Mouse (Mus musculus) lung, postnatal 0 days (tissue): ENCODE data around the gene Flt3. TPM values are rescaled to one million over a fixed set of nuclear protein-coding genes. Genes with fewer than 3 reads are reported as not detected.
A peak's percentile ranks its signal among the peaks of the same experiment; 100 is the strongest.

Experiments used
- ATAC-seq: fragments of 200-750 bp; cut with Nextera tagmentation; 2 replicates; pipeline ENCODE4 v1.8.0; 2017; ENCODE audit warnings: moderate library complexity
- DNase-seq: peaks from one replicate; pipeline ENCODE4 v3.0.0-alpha.2; 2016; ENCODE audit warnings: low spot score
- H3K27ac ChIP-seq: fragments of 300-500 bp; sonication (generic); 2 replicates; pipeline ENCODE4 v1.5.1; 2014; ENCODE audit warnings: antibody characterized with exemption, mild to moderate bottlenecking, low read length, mixed read lengths
- H3K27me3 ChIP-seq: fragments of 300-500 bp; sonication (generic); replicated peaks from 2 replicates; pipeline ENCODE4 v1.6.1; 2014; ENCODE audit warnings: low read length, mixed read lengths; ENCODE audit not compliant: insufficient read depth
- H3K36me3 ChIP-seq: fragments of 300-500 bp; sonication (generic); 2 replicates; pipeline ENCODE4 v1.6.1; 2014; ENCODE audit warnings: low read length, mixed read lengths; ENCODE audit not compliant: insufficient read depth
- H3K4me1 ChIP-seq: fragments of 300-500 bp; sonication (generic); 2 replicates; pipeline ENCODE4 v1.6.1; 2014; ENCODE audit warnings: antibody characterized with exemption, low read depth, low read length, mixed read lengths; ENCODE audit not compliant: insufficient read depth
- H3K4me2 ChIP-seq: fragments of 300-500 bp; sonication (generic); replicated peaks from 2 replicates; pipeline ENCODE4 v1.6.1; 2014; ENCODE audit warnings: low read depth, mild to moderate bottlenecking, low read length, moderate library complexity, mixed read lengths
- H3K4me3 ChIP-seq: fragments of 300-500 bp; sonication (generic); 2 replicates; pipeline ENCODE4 v1.5.1; 2014; ENCODE audit warnings: low read depth, low read length
- H3K9ac ChIP-seq: fragments of 300-500 bp; sonication (generic); replicated peaks from 2 replicates; pipeline ENCODE4 v1.6.1; 2014; ENCODE audit warnings: low read depth, mild to moderate bottlenecking
- H3K9me3 ChIP-seq: fragments of 300-500 bp; sonication (generic); 2 replicates; pipeline ENCODE4 v1.6.1; 2016; ENCODE audit warnings: low read length, mixed read lengths
- CTCF ChIP-seq: IDR thresholded peaks from 2 replicates; pipeline ENCODE4 v1.5.1; 2016; ENCODE audit warnings: antibody characterized with exemption, mild to moderate bottlenecking
- EP300 ChIP-seq: IDR thresholded peaks from 2 replicates; pipeline ENCODE4 v1.6.1; 2016; ENCODE audit warnings: antibody characterized with exemption, mild to moderate bottlenecking, control low read depth
- WGBS: fragments of 180-500 bp; shearing (Covaris S2); extraction: QIAGEN DNeasy Blood & Tissue Kit; methylation state at CpG from one replicate; pipeline ENCODE4 v1.1.7; 2014; 5-methylcytosine and 5-hydroxymethylcytosine counted together
- polyA plus RNA-seq: library from polyadenylated mRNA; unstranded; fragments of >200 nt; fragmentation: Nextera tagmentation; extraction: Ambion mirVana; gene quantifications from 2 replicates; pipeline ENCODE4 v1.2.1, GENCODE M21; 2015

The Flt3 gene
- polyA plus RNA-seq, 1 experiment from 2014 or later: 0.31 TPM

- no peaks in the 10 kb centered on the region for H3K27me3 ChIP-seq
- WGBS: 26% methylated on average over 13 of the region's 13 CpGs
Measured at GRCm38 (mm10) chr5:147340741-147341414, 59.4 kb downstream of the Flt3 start.

DNA sequence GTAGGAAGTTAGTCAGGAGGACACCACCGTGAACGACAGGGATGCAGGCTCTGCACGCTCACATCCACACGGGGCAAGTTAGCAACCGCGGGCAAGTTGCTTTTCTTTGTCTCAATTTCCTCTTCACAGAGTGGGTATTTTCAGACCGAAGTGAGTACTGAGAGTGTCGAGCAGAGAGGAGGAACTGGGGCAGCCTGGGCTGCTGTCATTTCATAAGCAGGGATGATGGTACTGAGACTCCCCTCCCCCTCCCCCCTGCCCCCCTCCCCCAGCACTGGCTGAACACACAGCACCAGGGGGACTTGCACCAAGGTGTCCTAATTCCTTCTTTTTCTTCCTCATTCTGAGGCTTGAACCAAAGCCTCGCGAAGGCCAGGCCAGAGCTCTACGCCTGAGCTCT lies 60.7 kb downstream of the Flt3 start:
- 74% methylated on average over 11 of the region's 11 CpGs for WGBS
- Histone ChIP-seq H3K27me3 (no peaks in the 10 kb centered on the region), H3K36me3 (no peaks in the 10 kb centered on the region), H3K27ac (no peak overlapping the region), H3K9ac (no peak overlapping the region), H3K4me2 (no peak overlapping the region), H3K4me3 (no peak overlapping the region), H3K4me1 (no peaks in the 10 kb centered on the region), H3K9me3 (no peaks in the 10 kb centered on the region)
- DNase-seq (no peak), ATAC-seq (no peak)
- TF ChIP-seq EP300 (no peak), CTCF (no peak)

More at GRCm38 (mm10) chr5:147340741-147341414, 59.4 kb downstream of the Flt3 start:
- H3K9ac ChIP-seq: no peak overlapping the region
- no peak overlapping the region for H3K4me2 ChIP-seq
- no peak for ATAC-seq
- no peaks in the 10 kb centered on the region for H3K4me1 ChIP-seq
- no peaks in the 10 kb centered on the region for H3K36me3 ChIP-seq
- DNase-seq: no peak
- no peak overlapping the region for H3K4me3 ChIP-seq
- no peaks in the 10 kb centered on the region for H3K9me3 ChIP-seq
- H3K27ac ChIP-seq: no peak overlapping the region
- TF ChIP-seq EP300: no peak
- no peak for TF ChIP-seq CTCF

- H3K36me3 ChIP-seq: no peaks in the 10 kb centered on the region
- H3K4me3 ChIP-seq: no peak overlapping the region
- WGBS: 50% methylated on average over 9 of the region's 9 CpGs
- DNase-seq (no peak), ATAC-seq (no peak)
- H3K4me2 ChIP-seq: no peak overlapping the region
- H3K9me3 ChIP-seq: no peaks in the 10 kb centered on the region
- no peak overlapping the region for H3K9ac ChIP-seq
- no peaks in the 10 kb centered on the region for H3K4me1 ChIP-seq
- TF ChIP-seq EP300 (no peak), CTCF (no peak)
- no peak overlapping the region for H3K27ac ChIP-seq
- H3K27me3 ChIP-seq: no peaks in the 10 kb centered on the region
Measured at GRCm38 (mm10) chr5:147338967-147339366, 61.3 kb downstream of the Flt3 start.

DNA sequence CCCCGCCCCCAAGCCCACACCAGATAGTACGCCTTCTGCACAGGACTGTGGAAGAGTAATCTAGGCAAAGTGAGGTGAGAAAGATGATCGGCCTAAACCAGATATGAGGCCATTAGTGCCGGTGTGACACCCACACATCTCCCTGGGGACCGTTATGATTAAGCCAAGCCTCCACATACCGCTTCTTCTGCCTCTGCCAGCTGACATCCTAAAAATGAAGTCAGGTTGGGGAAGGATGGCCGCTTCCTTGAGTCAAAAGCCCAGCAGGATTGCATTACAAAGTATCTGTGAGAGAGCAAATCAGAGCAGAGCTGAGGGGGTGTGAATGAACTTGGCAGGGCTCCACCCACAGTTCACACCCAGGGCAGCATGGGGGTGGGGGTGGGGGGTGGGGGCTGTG lies 67.6 kb downstream of the Flt3 start:
- Histone ChIP-seq H3K9ac (no peak overlapping the region), H3K27me3 (no peaks in the 10 kb centered on the region), H3K4me1 (no peaks in the 10 kb centered on the region), H3K4me3 (no peak overlapping the region), H3K27ac (no peak overlapping the region), H3K4me2 (no peak overlapping the region), H3K9me3 (no peaks in the 10 kb centered on the region), H3K36me3 (no peaks in the 10 kb centered on the region)
- ATAC-seq: no peak
- no peak for DNase-seq
- no peak for TF ChIP-seq EP300
- no peak for TF ChIP-seq CTCF
- 25% methylated on average over 7 of the region's 7 CpGs for whole genome bisulfite sequencing

GRCm38 (mm10) chr5:147331547-147331946 lies 68.7 kb downstream of the Flt3 start:
- ATAC-seq: no peak
- 38% methylated on average over 2 of the region's 2 CpGs for WGBS
- Histone ChIP-seq H3K36me3 (no peaks in the 10 kb centered on the region), H3K27ac (no peak overlapping the region), H3K9ac (no peak overlapping the region), H3K4me3 (no peak overlapping the region), H3K4me1 (no peaks in the 10 kb centered on the region), H3K27me3 (no peaks in the 10 kb centered on the region), H3K9me3 (no peaks in the 10 kb centered on the region), H3K4me2 (no peak overlapping the region)
- TF ChIP-seq EP300: no peak
- TF ChIP-seq CTCF: peak; percentile 67
- peak; percentile 32 for DNase-seq

- WGBS: 81% methylated on average over 11 of the region's 11 CpGs
- no peak for ATAC-seq
- Histone ChIP-seq H3K9me3 (no peaks in the 10 kb centered on the region), H3K27ac (no peak overlapping the region), H3K4me3 (no peak overlapping the region), H3K27me3 (no peaks in the 10 kb centered on the region), H3K9ac (no peak overlapping the region), H3K4me2 (no peak overlapping the region), H3K36me3 (no peaks in the 10 kb centered on the region), H3K4me1 (no peaks in the 10 kb centered on the region)
- DNase-seq: no peak
- TF ChIP-seq EP300 (no peak), CTCF (no peak)
Measured at GRCm38 (mm10) chr5:147329946-147330345, 70.3 kb downstream of the Flt3 start.
